Mouse (Mus musculus): ENCODE measurements around the gene Srpk2.

DNA sequence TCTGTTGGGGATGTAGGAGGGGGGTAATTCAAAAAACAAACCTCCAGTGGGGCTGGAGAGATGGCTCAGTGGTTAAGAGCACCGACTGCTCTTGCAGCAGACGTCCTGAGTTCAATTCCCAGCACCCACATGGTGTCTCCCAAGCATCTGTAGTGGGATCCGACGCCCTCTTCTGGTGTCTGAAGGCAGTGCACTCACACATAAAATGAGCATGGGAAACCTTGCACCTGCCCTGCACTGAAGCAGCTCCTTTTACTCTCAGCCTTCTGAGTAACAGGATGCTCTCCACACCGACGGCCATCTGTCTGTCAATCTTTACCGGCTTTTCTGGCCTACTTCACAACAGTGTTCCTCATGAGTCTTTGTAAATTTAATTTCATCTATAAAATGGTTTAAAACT, 65.8 kb downstream of the Srpk2 start:
- TF ChIP-seq CTCF (IDR thresholded peaks at IDR 0.05; ENCODE audit: control insufficient read depth, insufficient read depth, insufficient read length) (no peak), USF1 (IDR thresholded peaks at IDR 0.05; ENCODE audit: low read depth) (no peak)
